Mouse (Mus musculus) liver, embryonic 14.5 days (tissue): ENCODE data around the gene Tead4. TPM values are rescaled to one million over a fixed set of nuclear protein-coding genes. Genes with fewer than 3 reads are reported as not detected.

Experiments
- ATAC-seq: fragments of 200-750 bp; cut with Nextera tagmentation; 2 replicates; pipeline ENCODE4 v1.8.0; 2017; ENCODE audit warnings: moderate number of reproducible peaks, mild to moderate bottlenecking, moderate library complexity; ENCODE audit not compliant: insufficient read depth
- DNase-seq, 3 experiments: peaks; one replicate each; pipeline ENCODE4 v3.0.0-alpha.2; 2012 to 2013; ENCODE audit warnings: low read depth in 3 of 3, low spot score in 3 of 3
- H3K27ac ChIP-seq: fragments of 300-500 bp; sonication (generic); 2 replicates; pipeline ENCODE4 v1.5.1; 2014; ENCODE audit warnings: moderate library complexity, mild to moderate bottlenecking, control low read depth, inconsistent platforms
- H3K27me3 ChIP-seq: fragments of 300-500 bp; sonication (generic); 2 replicates; pipeline ENCODE4 v1.6.1; 2014; ENCODE audit warnings: mild to moderate bottlenecking, low read length, moderate library complexity; ENCODE audit not compliant: control insufficient read depth, insufficient read depth
- H3K36me3 ChIP-seq: fragments of 300-500 bp; sonication (generic); replicated peaks from 2 replicates; pipeline ENCODE4 v1.6.1; 2014; ENCODE audit warnings: low read depth; ENCODE audit not compliant: control insufficient read depth, insufficient read depth
- H3K4me1 ChIP-seq, 2 experiments: fragments of 200-500 bp in 1 of 2; fragments of 300-500 bp in 1 of 2; sonication (generic) in 1 of 2; replicated peaks; 2 replicates each; pipeline ENCODE4 v1.6.1; 2012 to 2014; ENCODE audit warnings: antibody characterized with exemption in 1 of 2, inconsistent platforms in 1 of 2, low read length in 1 of 2; ENCODE audit not compliant: control insufficient read depth in 2 of 2, insufficient read depth in 2 of 2
- H3K4me2 ChIP-seq: fragments of 300-500 bp; sonication (generic); 2 replicates; pipeline ENCODE4 v1.6.1; 2014; ENCODE audit warnings: low read depth, mild to moderate bottlenecking, control low read depth, moderate library complexity
- H3K4me3 ChIP-seq, 2 experiments: fragments of 200-500 bp in 1 of 2; fragments of 300-500 bp in 1 of 2; sonication (generic) in 1 of 2; 2 replicates each; pipeline ENCODE4 v1.5.1; 2012 to 2014; ENCODE audit warnings: low read depth in 2 of 2, low read length in 2 of 2, mild to moderate bottlenecking in 2 of 2, control low read depth in 1 of 2, inconsistent platforms in 1 of 2, moderate library complexity in 1 of 2; ENCODE audit not compliant: insufficient read depth in 1 of 2
- H3K9ac ChIP-seq: fragments of 300-500 bp; sonication (generic); replicated peaks from 2 replicates; pipeline ENCODE4 v1.6.1; 2014; ENCODE audit warnings: mild to moderate bottlenecking, control low read depth, moderate library complexity
- H3K9me3 ChIP-seq: fragments of 300-500 bp; sonication (generic); 2 replicates; pipeline ENCODE4 v1.6.1; 2016; ENCODE audit warnings: low read length, mixed read lengths; ENCODE audit not compliant: control insufficient read depth
- CTCF ChIP-seq: IDR thresholded peaks from 2 replicates; pipeline ENCODE4 v1.5.1; 2016; ENCODE audit warnings: antibody characterized with exemption, low read depth, control low read depth
- EP300 ChIP-seq: IDR thresholded peaks from 2 replicates; pipeline ENCODE4 v1.6.1; 2016; ENCODE audit warnings: antibody characterized with exemption, low read depth
- WGBS: fragments of 180-500 bp; shearing (Covaris S2); extraction: QIAGEN DNeasy Blood & Tissue Kit; methylation state at CpG from one replicate; pipeline ENCODE4 v1.1.7; 2014; ENCODE audit not compliant: insufficient replicate concordance; 5-methylcytosine and 5-hydroxymethylcytosine counted together
- polyA plus RNA-seq, 2 experiments: library from polyadenylated mRNA; depleted of rRNA in 1 of 2; stranded (reverse) in 1 of 2; unstranded in 1 of 2; fragments of >200 nt; fragmentation: Nextera tagmentation in 1 of 2; extraction: Ambion mirVana in 1 of 2; gene quantifications; 2 replicates each; pipeline versions ENCODE4 v1.2.1 to v1.2.3; 2012 to 2014

Gene Tead4
- polyA plus RNA-seq, 2 experiments, result 0.18 to 0.21 TPM

DNA sequence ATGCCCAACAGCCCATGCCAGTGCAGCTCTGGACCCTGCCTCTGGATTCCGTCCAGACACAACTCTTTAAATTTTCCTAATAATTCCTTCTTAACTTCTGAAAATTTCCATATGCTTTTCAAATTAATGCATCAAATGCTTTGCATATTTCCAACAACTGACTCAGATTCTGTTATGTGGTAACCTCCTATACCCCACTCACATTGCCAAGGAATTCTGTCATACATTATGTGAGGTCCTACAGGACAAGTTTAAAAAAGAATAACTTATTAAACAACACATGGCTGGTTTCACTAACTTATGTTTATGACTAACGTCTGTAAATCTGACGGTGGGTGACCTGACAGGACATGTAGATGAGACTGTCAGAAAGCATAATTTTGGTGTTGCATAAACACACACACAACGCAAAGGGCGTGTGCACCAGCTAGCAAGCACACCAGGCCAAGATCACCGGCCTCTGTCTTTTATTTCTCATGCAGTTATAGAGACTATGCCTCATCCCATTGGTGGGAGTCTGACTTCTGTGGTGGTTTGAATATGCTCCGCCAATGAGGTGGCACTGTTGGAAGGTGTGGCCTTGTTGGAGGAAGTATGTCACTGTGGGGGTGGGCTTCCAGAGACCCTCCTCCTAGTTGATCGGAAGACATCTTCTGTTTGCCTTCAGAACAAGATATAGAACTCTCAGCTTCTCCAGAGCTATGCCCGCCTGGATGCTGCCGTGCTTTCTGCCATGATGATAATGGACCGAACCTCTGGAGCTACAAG is 41.5 kb upstream of the Tead4 start:
- H3K9ac ChIP-seq, result no peak overlapping the region
- no peaks in the 10 kb centered on the region for H3K27me3 ChIP-seq
- no peak overlapping the region for H3K4me3 ChIP-seq
- no peak for ATAC-seq
- 81% methylated on average over 11 of the region's 11 CpGs for WGBS
- no peaks in the 10 kb centered on the region for H3K9me3 ChIP-seq
- no peak overlapping the region for H3K4me2 ChIP-seq
- no peaks in the 10 kb centered on the region for H3K36me3 ChIP-seq
- H3K4me1 ChIP-seq, result peaks cover 0 to 4% of the 10 kb centered on the region in 2 experiments; a peak in 1 of 4 replicates
- no peak for DNase-seq
- no peak overlapping the region for H3K27ac ChIP-seq
- no peak for TF ChIP-seq CTCF
- no peak for TF ChIP-seq EP300

DNA sequence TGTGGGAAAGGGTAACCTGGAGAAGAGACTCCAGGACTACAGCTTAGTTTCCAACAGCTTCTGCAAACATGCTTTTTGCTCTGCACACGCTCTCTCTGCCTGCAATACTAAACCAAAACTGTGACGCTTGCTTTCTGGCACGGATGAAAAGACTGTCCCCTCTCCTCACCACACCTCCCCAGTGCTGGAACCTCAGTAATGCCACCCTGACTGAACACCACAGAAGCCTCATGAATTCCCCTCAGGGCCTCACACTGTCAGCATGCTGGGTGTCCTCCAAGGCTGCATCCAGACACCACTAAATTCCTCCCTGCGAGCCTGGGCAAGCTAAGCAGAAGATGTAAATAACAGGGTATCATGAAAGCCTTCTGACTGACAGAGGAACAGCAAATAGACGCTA is 38.3 kb upstream of the Tead4 start:
- 50% methylated on average over 5 of the region's 5 CpGs for WGBS
- H3K27ac ChIP-seq, result no peak overlapping the region
- no peak for ATAC-seq

DNA sequence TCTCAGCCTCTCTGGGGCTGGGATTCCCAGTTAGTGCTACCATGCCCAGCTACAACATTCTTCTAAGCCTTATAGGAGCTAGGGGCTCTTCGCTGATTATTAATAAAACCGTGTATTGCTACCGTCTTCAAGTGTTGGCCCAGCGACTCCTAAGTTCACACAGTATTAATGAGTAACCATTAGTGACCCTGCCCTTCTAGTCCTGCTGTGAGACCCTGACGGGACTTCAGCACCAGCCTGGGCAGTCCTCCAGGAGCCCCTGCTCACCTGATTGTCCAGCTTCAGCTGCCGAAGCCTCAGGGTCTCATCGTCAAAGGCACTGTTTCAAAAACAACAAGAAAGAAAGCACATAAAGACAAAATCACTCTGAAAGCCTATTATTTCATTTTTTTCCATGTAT is 36.8 kb upstream of the Tead4 start:
- Histone ChIP-seq H3K4me1 (peaks cover 0 to 2% of the 10 kb centered on the region in 2 experiments; a peak in 1 of 4 replicates), H3K4me3 (no peak overlapping the region), H3K9ac (no peak overlapping the region), H3K27me3 (no peaks in the 10 kb centered on the region), H3K27ac (no peak overlapping the region), H3K36me3 (no peaks in the 10 kb centered on the region), H3K4me2 (no peak overlapping the region), H3K9me3 (no peaks in the 10 kb centered on the region)
- ATAC-seq, result no peak
- DNase-seq, result no peak
- TF ChIP-seq EP300 (no peak), CTCF (no peak)
- 62% methylated on average over 7 of the region's 7 CpGs for WGBS

More for the DNA sequence above, 38.3 kb upstream of the Tead4 start:
- Histone ChIP-seq H3K9ac (no peak overlapping the region), H3K27me3 (no peaks in the 10 kb centered on the region), H3K4me1 (peaks cover 0 to 2% of the 10 kb centered on the region in 2 experiments; a peak in 1 of 4 replicates), H3K4me2 (no peak overlapping the region), H3K36me3 (no peaks in the 10 kb centered on the region), H3K4me3 (no peak overlapping the region), H3K9me3 (no peaks in the 10 kb centered on the region)
- TF ChIP-seq CTCF (no peak), EP300 (no peak)
- DNase-seq, result no peak

DNA sequence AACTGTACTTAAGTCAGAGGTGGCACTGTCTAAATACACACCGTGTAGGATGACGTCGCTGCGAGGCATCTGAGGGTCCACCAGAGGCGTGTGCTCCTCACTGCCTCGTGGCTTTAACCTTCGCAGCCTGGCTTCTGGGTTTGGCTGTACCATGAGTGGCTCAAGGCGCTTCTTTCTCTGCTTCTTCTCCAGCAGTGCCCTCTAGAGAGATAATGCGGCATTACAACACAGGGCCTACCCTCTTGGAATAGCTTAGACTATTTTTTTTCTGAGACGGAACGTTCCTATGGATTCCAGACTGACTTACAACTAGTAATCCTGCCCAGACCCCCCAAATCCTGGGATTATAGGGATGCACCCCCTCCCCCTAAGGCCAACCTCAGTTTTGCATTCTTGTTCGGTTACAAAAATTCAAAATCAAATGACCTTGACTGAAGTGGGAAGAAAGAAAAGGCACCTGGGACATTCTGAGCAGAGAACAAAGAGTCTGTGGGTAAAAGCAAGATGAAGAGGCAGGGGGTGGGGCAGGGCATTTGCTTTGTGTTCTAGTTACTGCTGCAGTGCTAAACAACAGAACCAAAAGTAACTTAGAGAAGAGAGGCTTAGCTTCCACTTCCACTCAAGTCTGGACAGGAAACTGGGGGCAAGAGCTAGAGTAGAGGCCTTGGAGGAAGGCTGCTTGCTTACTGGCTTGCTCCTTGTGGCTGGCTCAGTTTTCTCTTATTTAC is 33.9 kb upstream of the Tead4 start:
- Histone ChIP-seq H3K4me2 (no peak overlapping the region), H3K9me3 (no peaks in the 10 kb centered on the region), H3K9ac (no peak overlapping the region), H3K36me3 (no peaks in the 10 kb centered on the region), H3K27me3 (no peaks in the 10 kb centered on the region), H3K27ac (no peak overlapping the region), H3K4me1 (peaks cover 0 to 2% of the 10 kb centered on the region in 2 experiments; a peak in 1 of 4 replicates), H3K4me3 (no peak overlapping the region)
- TF ChIP-seq CTCF, result peak; percentile 62
- TF ChIP-seq EP300, result no peak
- 0 out of 2 replicates have a peak, but pooled peaks have one; percentile 6 for ATAC-seq
- DNase-seq, result peak; percentile 33 to 48 (median 37)
- WGBS, result 24% methylated on average over 12 of the region's 12 CpGs

DNA sequence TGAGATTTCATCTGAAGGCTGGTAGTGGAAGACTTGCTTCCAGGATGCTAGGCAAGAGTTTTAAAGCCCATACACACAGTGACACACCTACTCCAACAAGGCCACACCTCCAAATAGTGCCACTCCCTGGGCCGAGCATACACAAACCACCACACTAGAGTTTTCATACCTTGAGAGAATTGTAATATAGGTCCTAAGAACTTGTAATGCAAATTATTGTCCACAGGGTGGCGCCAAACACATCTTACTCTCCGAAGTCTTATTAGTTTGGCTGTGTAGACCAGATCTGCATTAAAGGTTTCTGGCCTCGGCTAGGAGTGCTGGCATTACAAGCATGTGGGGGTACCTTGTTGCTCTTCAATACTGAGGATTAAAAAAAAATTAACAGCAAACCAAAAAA is 17.7 kb upstream of the Tead4 start:
- peak; percentile 29 to 57 (median 37) for DNase-seq
- Histone ChIP-seq H3K9me3 (no peaks in the 10 kb centered on the region), H3K27ac (no peak overlapping the region), H3K36me3 (no peaks in the 10 kb centered on the region), H3K27me3 (no peaks in the 10 kb centered on the region), H3K4me2 (no peak overlapping the region), H3K4me1 (no peaks in the 10 kb centered on the region), H3K4me3 (no peak overlapping the region), H3K9ac (no peak overlapping the region)
- peak; percentile 70 for TF ChIP-seq CTCF
- no peak for TF ChIP-seq EP300
- 8% methylated on average over 4 of the region's 4 CpGs for WGBS
- 0 out of 2 replicates have a peak, but pooled peaks have one; percentile 13 for ATAC-seq
